Mouse (Mus musculus): ENCODE data around the gene Cacna1g. TPM values are rescaled to one million over a fixed set of nuclear protein-coding genes. Genes with fewer than 3 reads are reported as not detected.
"Not testable (repeated sequence)": the region's sequence is repeated elsewhere in the genome, so short reads cannot be mapped to it uniquely, and the experiment has no call there.

Gene Cacna1g
- total RNA-seq, 2 experiments from 2014 or later = 0.32 to 0.70 TPM

- DNase-seq (ENCODE audit: low spot score in 2 of 2) = no peak
Measured at GRCm38 (mm10) chr11:94405348-94405747, 68.7 kb downstream of the Cacna1g start.

GRCm38 (mm10) chr11:94404641-94405260 lies 69.2 kb downstream of the Cacna1g start:
- DNase-seq (ENCODE audit: low spot score in 2 of 2) = peak; percentile 85 to 88

GRCm38 (mm10) chr11:94404178-94404577 lies 69.8 kb downstream of the Cacna1g start:
- DNase-seq (ENCODE audit: low spot score in 2 of 2) = no peak

GRCm38 (mm10) chr11:94403757-94404156 lies 70.2 kb downstream of the Cacna1g start:
- DNase-seq (ENCODE audit: low spot score in 2 of 2) = no peak

GRCm38 (mm10) chr11:94402731-94403130 lies 71.3 kb downstream of the Cacna1g start:
- no peak for DNase-seq (ENCODE audit: low spot score in 2 of 2)

- DNase-seq (ENCODE audit: low spot score in 2 of 2) = not testable (repeated sequence)
Measured at GRCm38 (mm10) chr11:94402029-94402428, 72.0 kb downstream of the Cacna1g start.

DNA sequence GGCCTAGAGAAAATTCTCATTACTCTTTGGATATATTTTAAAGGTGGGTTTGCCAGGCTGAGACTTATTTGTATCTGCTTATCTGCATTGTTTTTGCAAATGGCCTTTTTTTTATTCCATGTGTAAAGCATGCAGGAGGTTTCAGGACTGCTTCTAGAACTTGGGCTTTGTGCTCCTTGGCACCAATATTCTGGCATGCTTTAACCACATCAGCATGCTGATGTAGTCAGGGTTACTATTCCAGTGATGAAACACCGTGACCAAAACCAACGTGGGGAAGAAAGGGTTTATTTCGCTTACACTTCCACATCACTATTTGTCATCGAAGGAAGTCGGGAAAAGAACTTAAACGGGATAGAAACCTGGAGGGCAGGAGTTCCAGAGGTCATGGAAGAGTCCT lies 73.0 kb downstream of the Cacna1g start:
- DNase-seq (ENCODE audit: low spot score in 2 of 2) = no peak

GRCm38 (mm10) chr11:94394107-94394506 lies 79.9 kb downstream of the Cacna1g start:
- no peak for DNase-seq (ENCODE audit: low spot score in 2 of 2)

DNA sequence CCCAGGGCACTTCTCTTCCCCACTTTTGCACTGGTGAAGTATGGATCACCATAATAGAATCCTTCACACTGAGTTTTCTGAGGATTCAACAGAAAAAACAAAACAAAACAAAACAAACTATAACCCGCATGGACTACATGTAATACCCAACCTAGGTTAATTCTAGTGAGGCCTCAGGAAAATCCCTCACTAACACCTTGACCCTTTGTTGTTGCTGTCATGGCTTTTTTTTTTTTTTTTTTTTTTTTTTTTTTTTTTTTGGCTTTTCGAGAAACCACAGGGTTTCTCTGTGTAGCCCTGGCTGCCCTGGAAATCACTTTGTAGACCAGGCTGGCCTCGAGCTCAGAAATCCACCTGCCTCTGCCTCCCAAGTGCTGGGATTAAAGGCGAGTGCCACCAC lies 80.5 kb downstream of the Cacna1g start:
- DNase-seq (ENCODE audit: low spot score in 2 of 2) = not testable (repeated sequence)

DNA sequence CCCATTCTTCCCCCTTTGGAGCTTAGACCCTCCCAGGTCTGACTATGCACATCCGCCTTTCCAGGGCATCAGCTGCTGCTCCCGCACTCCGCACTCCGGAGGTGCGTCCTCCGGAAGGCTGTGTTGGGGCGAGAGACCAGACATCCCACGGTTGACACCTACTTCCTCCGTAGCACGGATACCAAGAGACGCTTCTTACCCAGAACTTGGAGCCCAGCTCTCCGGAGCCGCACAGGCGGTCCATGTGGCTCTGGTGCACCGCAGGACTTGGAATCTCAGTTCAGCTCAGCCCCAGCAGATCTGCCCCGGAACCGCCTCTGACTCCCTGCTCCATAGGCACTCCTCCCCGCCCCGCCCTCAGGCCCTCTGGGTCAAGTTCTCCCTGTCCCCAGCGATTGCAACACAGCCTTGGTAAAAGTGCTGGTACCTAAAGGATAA lies 81.3 kb downstream of the Cacna1g start, which contains the start of gene Abcc3:
Gene Abcc3, minus strand, starts transcription at position 326 of the 438 bp plus-strand sequence.
- DNase-seq (ENCODE audit: low spot score in 2 of 2) = peak; percentile 47 to 67

- no peak for DNase-seq (ENCODE audit: low spot score in 2 of 2)
Measured at GRCm38 (mm10) chr11:94391661-94392060, 82.3 kb downstream of the Cacna1g start.

DNA sequence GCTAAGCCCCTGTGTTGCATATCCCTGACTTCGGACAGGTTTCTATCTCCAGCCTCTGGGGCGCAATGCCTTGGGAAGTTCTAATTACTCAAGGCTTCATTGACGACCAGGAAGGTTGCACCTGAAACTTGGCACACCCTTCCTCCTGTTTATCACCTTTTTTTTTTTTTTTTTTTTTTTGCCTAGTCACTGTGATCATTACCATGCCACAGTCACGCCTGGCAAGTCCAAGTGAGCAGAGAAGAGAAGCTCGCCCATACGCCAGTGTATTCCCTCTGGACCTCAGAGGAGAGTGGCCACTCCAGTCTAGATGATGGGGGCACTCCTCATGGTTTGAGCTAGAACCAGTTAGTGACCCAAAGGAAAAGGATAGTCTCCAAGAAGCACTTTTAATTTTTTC lies 83.2 kb downstream of the Cacna1g start:
- no peak for DNase-seq (ENCODE audit: low spot score in 2 of 2)

- DNase-seq (ENCODE audit: low spot score in 2 of 2) = no peak
Measured at GRCm38 (mm10) chr11:94389724-94390396, 84.1 kb downstream of the Cacna1g start.

GRCm38 (mm10) chr11:94389021-94389420 lies 85.0 kb downstream of the Cacna1g start:
- DNase-seq (ENCODE audit: low spot score in 2 of 2) = no peak

GRCm38 (mm10) chr11:94387756-94388155 lies 86.2 kb downstream of the Cacna1g start:
- DNase-seq (ENCODE audit: low spot score in 2 of 2) = no peak

DNA sequence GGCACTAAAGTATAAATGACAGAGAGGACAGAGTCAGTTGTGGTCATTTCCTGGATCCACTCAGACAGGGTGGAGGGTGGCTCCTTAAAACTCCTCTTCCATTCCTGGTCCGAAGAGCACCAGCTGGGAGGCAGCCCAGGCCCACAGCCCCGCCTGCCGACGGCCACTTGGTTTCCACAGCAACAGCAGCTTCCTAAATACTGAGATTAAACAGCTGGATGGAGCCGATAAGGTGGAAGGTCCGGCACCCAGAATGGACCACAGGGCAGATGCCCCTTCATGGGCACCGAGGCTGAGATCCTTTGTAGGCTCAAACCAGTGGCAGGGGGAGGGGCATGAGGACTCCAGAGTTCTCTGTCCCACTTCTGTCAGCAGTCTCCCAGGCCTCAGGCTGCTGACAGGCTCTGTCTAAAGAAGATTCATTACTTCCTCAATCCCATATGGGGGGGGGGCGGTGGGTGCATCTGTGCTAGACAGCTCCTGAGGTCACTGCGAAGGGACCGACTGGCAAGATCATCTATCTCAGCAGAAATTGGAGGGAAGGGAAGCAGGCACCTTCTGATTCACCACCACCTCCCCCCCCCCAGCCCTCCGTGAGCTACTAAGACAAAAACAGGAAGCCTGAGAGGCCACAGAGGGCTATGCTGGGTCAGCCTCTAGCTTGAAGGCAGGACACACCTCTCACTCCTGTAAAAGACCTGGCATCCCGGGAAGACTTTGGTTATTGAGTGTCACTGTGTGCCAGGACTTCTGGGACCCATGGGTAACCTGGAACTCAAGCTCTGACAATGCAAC lies 87.8 kb downstream of the Cacna1g start:
- DNase-seq (ENCODE audit: low spot score in 2 of 2) = peak; percentile 14 to 32

GRCm38 (mm10) chr11:94379736-94380135 lies 94.3 kb downstream of the Cacna1g start:
- no peak for DNase-seq (ENCODE audit: low spot score in 2 of 2)

DNA sequence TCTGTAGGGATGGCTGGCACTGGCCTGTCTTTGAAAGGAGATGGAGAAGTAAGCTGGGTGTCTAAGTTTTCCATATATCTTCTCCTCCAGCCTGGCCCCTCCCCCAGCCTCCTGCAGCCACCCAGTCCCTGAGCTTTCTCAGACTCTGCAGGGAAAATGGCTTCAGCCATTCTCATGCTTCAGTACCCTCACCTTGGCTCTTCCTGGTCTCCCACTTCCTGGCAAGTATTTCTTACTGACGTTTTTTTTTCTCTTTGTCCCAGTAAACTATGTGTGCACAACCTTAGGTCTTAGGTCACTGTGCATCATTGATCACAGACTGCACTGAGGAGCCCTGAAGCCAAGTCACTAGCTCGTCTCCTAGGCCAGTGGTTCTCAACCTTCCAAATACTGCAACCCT lies 94.9 kb downstream of the Cacna1g start:
- no peak for DNase-seq (ENCODE audit: low spot score in 2 of 2)

DNA sequence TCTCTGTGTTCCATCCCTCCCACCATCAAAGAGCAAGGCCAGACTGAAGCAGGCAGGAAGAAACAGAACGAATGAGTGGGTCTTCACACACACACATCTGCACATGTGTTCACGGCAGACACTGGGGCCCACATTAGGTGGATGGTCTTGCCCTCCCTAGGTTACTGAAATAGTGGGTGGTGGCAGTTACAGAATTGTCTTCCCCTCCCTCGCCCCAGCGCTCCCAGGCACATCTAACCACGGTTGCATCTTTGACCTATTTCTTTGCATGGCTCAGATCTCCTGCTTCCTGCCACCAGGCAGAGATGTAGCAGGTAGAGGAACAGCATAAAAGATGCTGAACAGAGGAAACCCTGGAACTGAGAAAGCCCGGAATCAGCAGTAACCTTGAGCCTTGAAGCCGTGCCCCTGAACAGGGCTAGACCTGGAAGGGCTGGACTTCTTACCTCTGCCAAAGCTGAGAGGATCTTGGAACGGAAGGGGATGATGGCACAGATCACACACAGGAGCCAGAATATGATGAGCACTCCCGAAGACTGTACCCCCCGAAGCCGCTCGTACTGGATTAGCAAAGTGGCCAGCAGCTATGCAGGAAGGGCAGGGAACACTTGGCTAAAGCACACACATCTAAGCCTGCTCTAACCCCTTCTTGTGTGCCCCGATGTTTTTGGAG lies 99.6 kb downstream of the Cacna1g start:
- no peak for DNase-seq (ENCODE audit: low spot score in 2 of 2)

- DNase-seq (ENCODE audit: low spot score in 2 of 2) = no peak
Measured at GRCm38 (mm10) chr11:94370809-94371208, 103.2 kb downstream of the Cacna1g start.

- DNase-seq (ENCODE audit: low spot score in 2 of 2) = no peak
Measured at GRCm38 (mm10) chr11:94369981-94370380, 104.0 kb downstream of the Cacna1g start.
